Mouse (Mus musculus) stomach, embryonic 14.5 days (tissue): ENCODE data around the gene 4921530L21Rik. TPM values are rescaled to one million over a fixed set of nuclear protein-coding genes. Genes with fewer than 3 reads are reported as not detected.

Experiments
- ATAC-seq: fragments of 200-750 bp; cut with Nextera tagmentation; 2 replicates; pipeline ENCODE4 v1.8.0; 2017; ENCODE audit warnings: low read depth, moderate TSS enrichment; ENCODE audit not compliant: insufficient number of reproducible peaks, insufficient read depth, low FRiP score
- H3K27ac ChIP-seq: fragments of 300-500 bp; sonication (generic); 2 replicates; pipeline ENCODE4 v1.5.1; 2014; ENCODE audit warnings: mild to moderate bottlenecking, low read length, moderate library complexity, mixed read lengths
- H3K27me3 ChIP-seq: fragments of 300-500 bp; sonication (generic); 2 replicates; pipeline ENCODE4 v1.6.1; 2014; ENCODE audit warnings: low read length, control low read depth, mixed read lengths; ENCODE audit not compliant: control insufficient read depth, insufficient read depth
- H3K36me3 ChIP-seq: fragments of 300-500 bp; sonication (generic); 2 replicates; pipeline ENCODE4 v1.6.1; 2014; ENCODE audit warnings: mild to moderate bottlenecking, control low read depth, low read length, moderate library complexity, mixed read lengths; ENCODE audit not compliant: control insufficient read depth, insufficient read depth
- H3K4me1 ChIP-seq: fragments of 300-500 bp; sonication (generic); 2 replicates; pipeline ENCODE4 v1.6.1; 2014; ENCODE audit warnings: low read length, control low read depth, mixed read lengths; ENCODE audit not compliant: control insufficient read depth, insufficient read depth
- H3K4me2 ChIP-seq: fragments of 300-500 bp; sonication (generic); replicated peaks from 2 replicates; pipeline ENCODE4 v1.6.1; 2014; ENCODE audit warnings: low read depth, low read length, control low read depth
- H3K4me3 ChIP-seq: fragments of 300-500 bp; sonication (generic); 2 replicates; pipeline ENCODE4 v1.5.1; 2014; ENCODE audit warnings: low read depth, low read length, control low read depth
- H3K9ac ChIP-seq: fragments of 300-500 bp; sonication (generic); replicated peaks from 2 replicates; pipeline ENCODE4 v1.6.1; 2014; ENCODE audit warnings: low read depth, mild to moderate bottlenecking, control low read depth, low read length, moderate library complexity, mixed read lengths
- H3K9me3 ChIP-seq: fragments of 300-500 bp; sonication (generic); 2 replicates; pipeline ENCODE4 v1.6.1; 2016; ENCODE audit warnings: low read depth, low read length, control low read depth; ENCODE audit not compliant: control insufficient read depth
- WGBS: fragments of 180-500 bp; shearing (Covaris S2); extraction: QIAGEN DNeasy Blood & Tissue Kit; methylation state at CpG from one replicate; pipeline ENCODE4 v1.1.7; 2014; 5-methylcytosine and 5-hydroxymethylcytosine counted together
- polyA plus RNA-seq: library from polyadenylated mRNA; unstranded; fragments of >200 nt; fragmentation: Nextera tagmentation; extraction: Ambion mirVana; gene quantifications from 2 replicates; pipeline ENCODE4 v1.2.1, GENCODE M21; 2014

Gene 4921530L21Rik
- polyA plus RNA-seq, 1 experiment from 2014 or later, result not detected

GRCm38 (mm10) chr14:95904591-95905095 is 23.6 kb downstream of the 4921530L21Rik start:
- Histone ChIP-seq H3K9me3 (no peaks in the 10 kb centered on the region), H3K36me3 (no peaks in the 10 kb centered on the region), H3K27ac (no peak overlapping the region), H3K27me3 (no peaks in the 10 kb centered on the region), H3K4me3 (no peak overlapping the region), H3K4me2 (no peak overlapping the region), H3K4me1 (no peaks in the 10 kb centered on the region), H3K9ac (no peak overlapping the region)
- no peak for ATAC-seq
- 98% methylated on average over 1 of the region's 1 CpGs for WGBS

GRCm38 (mm10) chr14:95913293-95913692 is 32.2 kb downstream of the 4921530L21Rik start:
- Histone ChIP-seq H3K4me3 (no peak overlapping the region), H3K27ac (no peak overlapping the region), H3K4me2 (no peak overlapping the region), H3K4me1 (no peaks in the 10 kb centered on the region), H3K36me3 (no peaks in the 10 kb centered on the region), H3K9me3 (no peaks in the 10 kb centered on the region), H3K9ac (no peak overlapping the region), H3K27me3 (no peaks in the 10 kb centered on the region)
- 95% methylated on average over 2 of the region's 2 CpGs for WGBS
- ATAC-seq, result no peak

GRCm38 (mm10) chr14:95926742-95927141 is 45.7 kb downstream of the 4921530L21Rik start:
- H3K4me3 ChIP-seq, result no peak overlapping the region
- H3K4me1 ChIP-seq, result no peaks in the 10 kb centered on the region
- H3K27ac ChIP-seq, result no peak overlapping the region
- H3K9me3 ChIP-seq, result no peaks in the 10 kb centered on the region
- no peaks in the 10 kb centered on the region for H3K36me3 ChIP-seq
- ATAC-seq, result no peak
- no peak overlapping the region for H3K4me2 ChIP-seq
- no peaks in the 10 kb centered on the region for H3K27me3 ChIP-seq
- H3K9ac ChIP-seq, result no peak overlapping the region
- 83% methylated on average over 1 of the region's 1 CpGs for WGBS

GRCm38 (mm10) chr14:95927810-95928785 is 47.0 kb downstream of the 4921530L21Rik start:
- Histone ChIP-seq H3K4me3 (no peak overlapping the region), H3K27me3 (no peaks in the 10 kb centered on the region), H3K9ac (no peak overlapping the region), H3K4me2 (no peak overlapping the region), H3K27ac (no peak overlapping the region), H3K36me3 (no peaks in the 10 kb centered on the region), H3K9me3 (no peaks in the 10 kb centered on the region), H3K4me1 (no peaks in the 10 kb centered on the region)
- ATAC-seq, result no peak
- WGBS, result 58% methylated on average over 3 of the region's 3 CpGs
